Mouse (Mus musculus): ENCODE data around the gene Psenen.

DNA sequence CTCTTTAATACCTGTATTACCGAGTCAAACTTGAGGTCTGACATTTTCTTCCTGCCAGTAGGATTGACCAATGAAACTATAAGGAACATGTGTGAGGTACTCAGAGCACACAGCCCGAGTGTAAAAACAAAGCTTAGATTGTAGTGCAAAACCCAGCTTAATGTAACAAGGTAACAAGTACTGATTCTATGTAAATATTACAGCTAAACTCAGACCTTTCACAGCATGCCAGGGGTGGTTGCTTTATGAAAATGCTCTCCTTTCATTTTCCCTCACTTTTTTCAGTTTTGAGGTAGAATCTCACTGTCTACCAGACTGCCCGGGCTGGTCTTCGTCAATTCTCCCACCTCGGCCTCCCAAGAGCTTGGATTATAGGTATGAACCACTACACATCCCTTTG is 32.7 kb upstream of the Psenen start:
- TF ChIP-seq POLR2A (IDR thresholded peaks at IDR 0.05; ENCODE audit: low read depth, low read length): no peak
- no peak for TF ChIP-seq CTCF (conservative IDR thresholded peaks at IDR 0.05; ENCODE audit: insufficient read depth, insufficient read length, low read depth, low read length)

Measured in kidney, adult 2 months (tissue).